Mouse (Mus musculus): ENCODE measurements at regions not wholly inside any gene's neighbourhood (a gene's known extent, or its start where the extent isn't known, plus 50 kb on each side); places are given as distances from the start of the nearest gene placed in this dataset.

GRCm38 (mm10) chr9:26247669-26248068 lies 485.9 kb upstream of the B3gat1 start:
- DNase-seq (ENCODE audit: low spot score in 2 of 2) = peak in 1 of 2 experiments; percentile 9

- DNase-seq (ENCODE audit: low spot score in 2 of 2) = peak; percentile 42 to 86
These were observed 468.4 kb upstream of the B3gat1 start for GRCm38 (mm10) chr9:26264867-26265725.

Measured in left cerebral cortex, adult 9 months (tissue).